27 mouse cellular contexts compared by ENCODE assay signal in the genomic region with DNA sequence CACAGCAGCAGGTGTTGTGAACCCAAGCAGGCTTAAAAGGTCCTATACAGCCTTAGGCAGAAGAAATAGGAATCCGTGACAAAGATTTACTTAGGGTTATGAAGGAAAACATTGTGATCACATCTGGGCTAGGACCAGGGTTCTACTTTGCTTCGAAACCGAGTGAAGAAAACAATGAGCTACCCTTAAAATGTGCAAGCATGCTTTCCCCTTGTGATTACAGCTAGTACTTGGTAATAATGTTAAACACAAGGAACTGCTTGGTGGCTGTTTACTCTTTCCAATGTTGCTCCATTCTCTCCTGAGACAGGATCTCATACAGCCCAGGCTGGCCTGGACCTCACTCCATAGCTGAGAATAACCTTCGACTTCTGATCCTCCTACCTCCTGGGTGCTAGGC. TPM values are rescaled to one million over a fixed set of nuclear protein-coding genes. Genes with fewer than 3 reads are reported as not detected.
DNase-seq lines count a peak whose midpoint lies in the region; ATAC-seq and TF ChIP-seq lines count a peak whose summit lies in the region.
"Had no signal": no experiment of that assay in that cellular context is flagged by ENCODE, and none has a peak within 500 bp of the region (broad histone marks: within the 10 kb centered on the region; RNA-seq: fewer than 3 reads in every experiment).

No protein-coding gene starts in this region.

- 7% methylated on average over 4 of the region's 4 CpGs for WGBS in forebrain, embryonic 10.5 days
- 34% methylated on average over 4 of the region's 4 CpGs for WGBS in forebrain, postnatal 0 days
- WGBS in embryonic facial prominence, embryonic 10.5 days: 9% methylated on average over 4 of the region's 4 CpGs
- 10% methylated on average over 4 of the region's 4 CpGs for WGBS in forebrain, embryonic 14.5 days
- 12% methylated on average over 4 of the region's 4 CpGs for WGBS in midbrain, embryonic 12.5 days

- no peak for TF ChIP-seq CTCF in forebrain, postnatal 0 days (IDR thresholded peaks at IDR 0.05; ENCODE audit: low read depth)

- no peaks in the 10 kb centered on the region; the same call in 1 of the 2 replicates for H3K9me3 ChIP-seq in forebrain, embryonic 10.5 days
- H3K9me3 ChIP-seq in forebrain, postnatal 0 days (ENCODE audit: low read length): no peaks in the 10 kb centered on the region
- H3K9me3 ChIP-seq in embryonic facial prominence, embryonic 10.5 days: no peaks in the 10 kb centered on the region
- no peaks in the 10 kb centered on the region for H3K9me3 ChIP-seq in forebrain, embryonic 14.5 days (replicated peaks; ENCODE audit: control insufficient read depth, low read length)
- H3K9me3 ChIP-seq in midbrain, embryonic 12.5 days: no peaks in the 10 kb centered on the region
- H3K9me3 ChIP-seq: embryonic facial prominence, embryonic 13.5 days; G1E; heart, embryonic 15.5 days; stomach, embryonic 15.5 days had no signal

- no peak overlapping the region for H3K9ac ChIP-seq in forebrain, postnatal 0 days
- no peak overlapping the region; the same call in 1 of the 2 replicates for H3K9ac ChIP-seq in forebrain, embryonic 14.5 days (ENCODE audit: low read length)
- H3K9ac ChIP-seq in midbrain, embryonic 12.5 days (replicated peaks): peak overlapping the region; percentile 8; the same call in 1 of the 2 replicates
- H3K9ac ChIP-seq: embryonic facial prominence, embryonic 13.5 days; heart, embryonic 15.5 days; stomach, embryonic 15.5 days had no signal

- H3K4me3 ChIP-seq in forebrain, embryonic 10.5 days: peak overlapping the region; percentile 50
- no peak overlapping the region for H3K4me3 ChIP-seq in forebrain, postnatal 0 days (ENCODE audit: low read depth, low read length)
- peak overlapping the region; percentile 58 for H3K4me3 ChIP-seq in embryonic facial prominence, embryonic 10.5 days
- no peak overlapping the region for H3K4me3 ChIP-seq in forebrain, embryonic 14.5 days (ENCODE audit: low read depth, low read length)
- H3K4me3 ChIP-seq in midbrain, embryonic 12.5 days: no peak overlapping the region
- H3K4me3 ChIP-seq: embryonic facial prominence, embryonic 13.5 days; heart, embryonic 15.5 days; left cerebral cortex, adult 2 months; megakaryocyte, embryonic 14.5 days; stomach, embryonic 15.5 days had no signal

- H3K27ac ChIP-seq in forebrain, embryonic 10.5 days: peak overlapping the region; percentile 97
- H3K27ac ChIP-seq in forebrain, postnatal 0 days (ENCODE audit: low read depth, low read length): no peak overlapping the region
- H3K27ac ChIP-seq in embryonic facial prominence, embryonic 10.5 days (replicated peaks): peak overlapping the region; percentile 94
- peak overlapping the region; percentile 28; the same call in 1 of the 2 replicates for H3K27ac ChIP-seq in forebrain, embryonic 14.5 days (ENCODE audit: low read depth, low read length)
- peak overlapping the region; percentile 98 for H3K27ac ChIP-seq in midbrain, embryonic 12.5 days (replicated peaks)
- H3K27ac ChIP-seq: embryonic facial prominence, embryonic 13.5 days; heart, embryonic 15.5 days; left cerebral cortex, adult 2 months; stomach, embryonic 15.5 days had no signal

- no peak overlapping the region for H3K4me2 ChIP-seq in forebrain, postnatal 0 days (ENCODE audit: low read depth)
- H3K4me2 ChIP-seq in forebrain, embryonic 14.5 days (ENCODE audit: low read length): no peak overlapping the region
- peak overlapping the region; percentile 65 for H3K4me2 ChIP-seq in midbrain, embryonic 12.5 days (replicated peaks)
- H3K4me2 ChIP-seq: embryonic facial prominence, embryonic 13.5 days; heart, embryonic 15.5 days; liver, embryonic 11.5 days; stomach, embryonic 15.5 days had no signal

- H3K27me3 ChIP-seq in forebrain, embryonic 10.5 days (ENCODE audit: poor library complexity, severe bottlenecking): peaks cover 18% of the 10 kb centered on the region
- no peaks in the 10 kb centered on the region for H3K27me3 ChIP-seq in forebrain, postnatal 0 days (ENCODE audit: insufficient read depth, low read length)
- 0 out of 2 replicates have a peak, but pooled peaks cover 4% of the 10 kb centered on the region for H3K27me3 ChIP-seq in embryonic facial prominence, embryonic 10.5 days (replicated peaks; ENCODE audit: low read depth, poor library complexity, severe bottlenecking)
- no peaks in the 10 kb centered on the region for H3K27me3 ChIP-seq in forebrain, embryonic 14.5 days (replicated peaks; ENCODE audit: control insufficient read depth, insufficient read depth, low read length)
- no peaks in the 10 kb centered on the region for H3K27me3 ChIP-seq in midbrain, embryonic 12.5 days

- DNase-seq in forebrain, embryonic 10.5 days (ENCODE audit: extremely low spot score, low spot score): no peak
- DNase-seq in forebrain, postnatal 0 days: no peak
- no peak for DNase-seq in embryonic facial prominence, embryonic 10.5 days (ENCODE audit: low spot score)
- no peak for DNase-seq in forebrain, embryonic 14.5 days (ENCODE audit: low spot score)
- DNase-seq in ovary, postnatal 10 days (ENCODE audit: low spot score): no peak
- DNase-seq: adrenal gland, postnatal 14 days; cerebellum, adult 11-12 months; cerebellum, postnatal 14 days; gastrocnemius, postnatal 25 days; heart, postnatal 4 days; kidney, postnatal 36 days; layer of hippocampus, adult 9-11 months; lung, adult 18-20 months; right cerebral cortex, postnatal 14 days; thymus, adult 18-20 months; thymus, postnatal 4 days had no signal

- H3K36me3 ChIP-seq in forebrain, embryonic 10.5 days (replicated peaks): peaks cover 65% of the 10 kb centered on the region
- no peaks in the 10 kb centered on the region for H3K36me3 ChIP-seq in forebrain, postnatal 0 days (ENCODE audit: insufficient read depth)
- peaks cover 57% of the 10 kb centered on the region for H3K36me3 ChIP-seq in embryonic facial prominence, embryonic 10.5 days (replicated peaks)
- no peaks in the 10 kb centered on the region for H3K36me3 ChIP-seq in forebrain, embryonic 14.5 days (ENCODE audit: control insufficient read depth, insufficient read depth, low read length)
- peaks cover 18% of the 10 kb centered on the region for H3K36me3 ChIP-seq in midbrain, embryonic 12.5 days
- H3K36me3 ChIP-seq: embryonic facial prominence, embryonic 13.5 days; G1E; heart, embryonic 15.5 days; stomach, embryonic 15.5 days had no signal

- no peak for ATAC-seq in forebrain, postnatal 0 days
- ATAC-seq in forebrain, embryonic 14.5 days: no peak
- ATAC-seq in midbrain, embryonic 12.5 days (ENCODE audit: low FRiP score, low read depth): no peak
- no peak for ATAC-seq in megakaryocyte-erythroid progenitor cell, adult 5-6 weeks (replicated peaks; ENCODE audit: low FRiP score, low TSS enrichment, poor library complexity, severe bottlenecking)
- no peak for ATAC-seq in cerebellum, adult (ENCODE audit: insufficient number of reproducible peaks, low FRiP score, low TSS enrichment)
- ATAC-seq: intestine, embryonic 16.5 days had no signal

- H3K4me1 ChIP-seq in forebrain, embryonic 10.5 days: peaks cover 99% of the 10 kb centered on the region
- H3K4me1 ChIP-seq in forebrain, postnatal 0 days (ENCODE audit: insufficient read depth): peaks cover 9% of the 10 kb centered on the region
- peaks cover 95% of the 10 kb centered on the region for H3K4me1 ChIP-seq in embryonic facial prominence, embryonic 10.5 days
- H3K4me1 ChIP-seq in forebrain, embryonic 14.5 days (ENCODE audit: control insufficient read depth, insufficient read depth, low read length): peaks cover 41% of the 10 kb centered on the region
- H3K4me1 ChIP-seq in midbrain, embryonic 12.5 days: peaks cover 84% of the 10 kb centered on the region

RNA-seq across cellular contexts. Expression of a gene that starts 20.2 kb away (rescaled TPM):
- polyA plus RNA-seq in forebrain, embryonic 10.5 days (2016; fragmentation: Nextera tagmentation; extraction: Ambion mirVana): 208 and 246 TPM in 2 replicates
- 2.7 and 3.0 TPM in 2 replicates for total RNA-seq in forebrain, postnatal 0 days (2014; rRNA removed)
- 2.6 and 4.2 TPM in 2 replicates for polyA plus RNA-seq in forebrain, postnatal 0 days (2015; fragmentation: Nextera tagmentation; extraction: Ambion mirVana)
- 167 and 281 TPM in 2 replicates for polyA plus RNA-seq in embryonic facial prominence, embryonic 10.5 days (2016; fragmentation: Nextera tagmentation; extraction: Ambion mirVana)
- 5.1 and 5.8 TPM in 2 replicates for polyA plus RNA-seq in forebrain, embryonic 14.5 days (2014; fragmentation: Nextera tagmentation; extraction: Ambion mirVana)
- 62.1 and 74.7 TPM in 2 replicates for polyA plus RNA-seq in midbrain, embryonic 12.5 days (2016; fragmentation: Nextera tagmentation; extraction: Ambion mirVana)
- total RNA-seq in megakaryocyte-erythroid progenitor cell, adult 5-6 weeks (2014; fragmentation: Nextera tagmentation): not detected in 2 replicates
- total RNA-seq in megakaryocyte-erythroid progenitor cell, adult 5-6 weeks (2017): not detected in 2 replicates
- polyA plus RNA-seq: G1E had no signal

RNA-seq across cellular contexts. Expression of a gene that starts 34.0 kb away (rescaled TPM):
- polyA plus RNA-seq in forebrain, embryonic 10.5 days (2016; fragmentation: Nextera tagmentation; extraction: Ambion mirVana): 7.0 and 8.5 TPM in 2 replicates
- total RNA-seq in forebrain, postnatal 0 days (2014; rRNA removed): 6.1 and 6.3 TPM in 2 replicates
- 4.2 and 6.7 TPM in 2 replicates for polyA plus RNA-seq in forebrain, postnatal 0 days (2015; fragmentation: Nextera tagmentation; extraction: Ambion mirVana)
- polyA plus RNA-seq in embryonic facial prominence, embryonic 10.5 days (2016; fragmentation: Nextera tagmentation; extraction: Ambion mirVana): 8.2 and 8.3 TPM in 2 replicates
- polyA plus RNA-seq in forebrain, embryonic 14.5 days (2014; fragmentation: Nextera tagmentation; extraction: Ambion mirVana): 4.2 and 4.4 TPM in 2 replicates
- polyA plus RNA-seq in midbrain, embryonic 12.5 days (2016; fragmentation: Nextera tagmentation; extraction: Ambion mirVana): 5.6 and 6.5 TPM in 2 replicates
- total RNA-seq in megakaryocyte-erythroid progenitor cell, adult 5-6 weeks (2014; fragmentation: Nextera tagmentation): 4.9 and 8.3 TPM in 2 replicates
- 0.30 and 6.7 TPM in 2 replicates for total RNA-seq in megakaryocyte-erythroid progenitor cell, adult 5-6 weeks (2017)

RNA-seq across cellular contexts. Expression of a gene that starts 59.9 kb away (rescaled TPM):
- polyA plus RNA-seq in forebrain, embryonic 10.5 days (2016; fragmentation: Nextera tagmentation; extraction: Ambion mirVana): 7.7 and 8.0 TPM in 2 replicates
- 28.2 and 30.7 TPM in 2 replicates for total RNA-seq in forebrain, postnatal 0 days (2014; rRNA removed)
- 6.4 and 9.6 TPM in 2 replicates for polyA plus RNA-seq in forebrain, postnatal 0 days (2015; fragmentation: Nextera tagmentation; extraction: Ambion mirVana)
- polyA plus RNA-seq in embryonic facial prominence, embryonic 10.5 days (2016; fragmentation: Nextera tagmentation; extraction: Ambion mirVana): 9.7 and 11.5 TPM in 2 replicates
- polyA plus RNA-seq in forebrain, embryonic 14.5 days (2014; fragmentation: Nextera tagmentation; extraction: Ambion mirVana): 8.9 and 13.4 TPM in 2 replicates
- polyA plus RNA-seq in midbrain, embryonic 12.5 days (2016; fragmentation: Nextera tagmentation; extraction: Ambion mirVana): 18.2 and 19.5 TPM in 2 replicates
- 0.35 TPM in 1 of 2 replicates, not detected in the other for total RNA-seq in megakaryocyte-erythroid progenitor cell, adult 5-6 weeks (2014; fragmentation: Nextera tagmentation)
- 0.42 TPM in 1 of 2 replicates, not detected in the other for total RNA-seq in megakaryocyte-erythroid progenitor cell, adult 5-6 weeks (2017)
- polyA plus RNA-seq: G1E had no signal

Comparison
In these comparisons a context has a peak if more than half of its experiments do, and no peak if none do; other contexts are left out.
1. H3K4me3 ChIP-seq: peak in forebrain, embryonic 10.5 days (single experiment) and embryonic facial prominence, embryonic 10.5 days (single experiment); none in forebrain, postnatal 0 days (single experiment), forebrain, embryonic 14.5 days (single experiment) and midbrain, embryonic 12.5 days (single experiment).